Mouse (Mus musculus) MEL (cell line): ENCODE measurements around the gene Rhcg. TPM values are rescaled to one million over a fixed set of nuclear protein-coding genes. Genes with fewer than 3 reads are reported as not detected.

ENCODE experiments used
- DNase-seq: peaks from one replicate; pipeline ENCODE4 v3.0.0; 2011; ENCODE audit warnings: low read depth, low spot score
- H3K27ac ChIP-seq: 2 replicates; pipeline ENCODE4 v1.5.1; 2012; ENCODE audit warnings: low read depth, mild to moderate bottlenecking, control low read depth, low read length, moderate library complexity; ENCODE audit not compliant: control insufficient read depth
- H3K27me3 ChIP-seq, 2 experiments: fragments of 150-350 bp in 1 of 2; sonication (generic) in 1 of 2; 2 replicates each; pipeline ENCODE4 v1.6.1; 2012; ENCODE audit warnings: low read length in 2 of 2, mild to moderate bottlenecking in 2 of 2, improper control_type of control experiment in 1 of 2, moderate library complexity in 1 of 2; ENCODE audit not compliant: insufficient read depth in 2 of 2, control insufficient read depth in 1 of 2
- H3K36me3 ChIP-seq, 2 experiments: 2 replicates each; pipeline ENCODE4 v1.6.1; 2012 to 2014; ENCODE audit warnings: low read length in 2 of 2, improper control_type of control experiment in 1 of 2, inconsistent platforms in 1 of 2, mild to moderate bottlenecking in 1 of 2; ENCODE audit not compliant: insufficient read depth in 2 of 2, control insufficient read depth in 1 of 2
- H3K4me1 ChIP-seq, 2 experiments: fragments of 150-350 bp in 1 of 2; sonication (generic) in 1 of 2; 2 replicates each; pipeline ENCODE4 v1.6.1; 2012; ENCODE audit warnings: low read length in 2 of 2, improper control_type of control experiment in 1 of 2, mild to moderate bottlenecking in 1 of 2; ENCODE audit not compliant: insufficient read depth in 2 of 2, control insufficient read depth in 1 of 2
- H3K4me3 ChIP-seq, 2 experiments: fragments of 150-350 bp in 1 of 2; sonication (generic) in 1 of 2; 2 replicates each; pipeline ENCODE4 v1.5.1; 2012; ENCODE audit warnings: low read depth in 2 of 2, low read length in 2 of 2, mild to moderate bottlenecking in 2 of 2, moderate library complexity in 2 of 2, control low read depth in 1 of 2, improper control_type of control experiment in 1 of 2; ENCODE audit not compliant: control insufficient read depth in 1 of 2, insufficient read depth in 1 of 2
- H3K79me2 ChIP-seq: 2 replicates; pipeline ENCODE4 v1.6.1; 2012; ENCODE audit warnings: mild to moderate bottlenecking, low read length, moderate library complexity; ENCODE audit not compliant: control insufficient read depth, poor library complexity, insufficient read depth
- H3K9ac ChIP-seq: 2 replicates; pipeline ENCODE4 v1.6.1; 2012; ENCODE audit warnings: low read depth, mild to moderate bottlenecking, control low read depth, low read length, moderate library complexity; ENCODE audit not compliant: control insufficient read depth, poor library complexity, severe bottlenecking
- H3K9me3 ChIP-seq: fragments of 150-350 bp; sonication (generic); replicated peaks from 2 replicates; pipeline ENCODE4 v1.6.1; 2012; ENCODE audit warnings: mild to moderate bottlenecking, low read length, improper control_type of control experiment, moderate library complexity; ENCODE audit not compliant: insufficient read depth
- BHLHE40 ChIP-seq: IDR thresholded peaks from 2 replicates; pipeline ENCODE4 v1.6.1; 2012; ENCODE audit warnings: low read depth, mild to moderate bottlenecking, inconsistent platforms, low read length, improper control_type of control experiment, borderline replicate concordance
- CHD1 ChIP-seq: IDR thresholded peaks from 2 replicates; pipeline ENCODE4 v1.6.1; 2012; ENCODE audit warnings: low read depth, mild to moderate bottlenecking, inconsistent platforms, low read length, improper control_type of control experiment
- CHD2 ChIP-seq: IDR thresholded peaks from 2 replicates; pipeline ENCODE4 v1.6.1; 2011; ENCODE audit warnings: low read length, improper control_type of control experiment
- CTCF ChIP-seq, 3 experiments: IDR thresholded peaks in 2 of 3; conservative IDR thresholded peaks in 1 of 3; 2 replicates each; pipeline ENCODE4 v1.5.1; 2011 to 2012; ENCODE audit warnings: low read length in 3 of 3, low read depth in 2 of 3, mild to moderate bottlenecking in 2 of 3, improper control_type of control experiment in 1 of 3, inconsistent platforms in 1 of 3, mixed read lengths in 1 of 3, moderate library complexity in 1 of 3; ENCODE audit not compliant: control insufficient read depth in 1 of 3, insufficient read depth in 1 of 3, poor library complexity in 1 of 3, severe bottlenecking in 1 of 3
- ETS1 ChIP-seq: IDR thresholded peaks from 2 replicates; pipeline ENCODE4 v1.6.1; 2012; ENCODE audit warnings: low read depth, mild to moderate bottlenecking, inconsistent platforms, low read length, improper control_type of control experiment, moderate library complexity
- HCFC1 ChIP-seq: IDR thresholded peaks from 2 replicates; pipeline ENCODE4 v1.6.1; 2012; ENCODE audit warnings: low read depth, mild to moderate bottlenecking, inconsistent platforms, low read length, improper control_type of control experiment, moderate library complexity
- JUND ChIP-seq: IDR thresholded peaks from 2 replicates; pipeline ENCODE4 v1.6.1; 2011; ENCODE audit warnings: low read depth, mild to moderate bottlenecking, improper control_type of control experiment, low read length
- KAT2A ChIP-seq: conservative IDR thresholded peaks from 2 replicates; pipeline ENCODE4 v1.6.1; 2012; ENCODE audit warnings: low read depth, low read length, improper control_type of control experiment, inconsistent platforms
- MAFK ChIP-seq: IDR thresholded peaks from 2 replicates; pipeline ENCODE4 v1.6.1; 2011; ENCODE audit warnings: low read depth, mild to moderate bottlenecking, low read length, improper control_type of control experiment, borderline replicate concordance
- MAX ChIP-seq: IDR thresholded peaks from 2 replicates; pipeline ENCODE4 v1.6.1; 2011; ENCODE audit warnings: low read length, improper control_type of control experiment
- MEF2A ChIP-seq: IDR thresholded peaks from 2 replicates; pipeline ENCODE4 v1.6.1; 2014; ENCODE audit warnings: low read depth, mild to moderate bottlenecking, inconsistent platforms, low read length, improper control_type of control experiment; ENCODE audit not compliant: poor library complexity, insufficient replicate concordance, severe bottlenecking; ENCODE audit errors: extremely low read depth
- MXI1 ChIP-seq: IDR thresholded peaks from 2 replicates; pipeline ENCODE4 v1.6.1; 2011; ENCODE audit warnings: mild to moderate bottlenecking, low read depth, low read length, improper control_type of control experiment
- NELFE ChIP-seq: IDR thresholded peaks from 2 replicates; pipeline ENCODE4 v1.6.1; 2011; ENCODE audit warnings: low read depth, low read length, improper control_type of control experiment
- NRF1 ChIP-seq: IDR thresholded peaks from 2 replicates; pipeline ENCODE4 v1.6.1; 2014; ENCODE audit warnings: low read depth, mild to moderate bottlenecking, inconsistent platforms, low read length, improper control_type of control experiment, moderate library complexity; ENCODE audit not compliant: poor library complexity, insufficient read depth, severe bottlenecking
- POLR2AphosphoS5 ChIP-seq: IDR thresholded peaks from 2 replicates; pipeline ENCODE4 v1.6.1; 2012; ENCODE audit warnings: low read depth, borderline replicate concordance, mild to moderate bottlenecking, inconsistent platforms, low read length, moderate library complexity, mixed read lengths
- SIN3A ChIP-seq: IDR thresholded peaks from 2 replicates; pipeline ENCODE4 v1.6.1; 2012; ENCODE audit warnings: low read length, improper control_type of control experiment, inconsistent platforms
- SMC3 ChIP-seq: IDR thresholded peaks from 2 replicates; pipeline ENCODE4 v1.6.1; 2011; ENCODE audit warnings: low read depth, low read length, improper control_type of control experiment
- UBTF ChIP-seq: IDR thresholded peaks from 2 replicates; pipeline ENCODE4 v1.6.1; 2012; ENCODE audit warnings: low read depth, mild to moderate bottlenecking, inconsistent platforms, low read length, improper control_type of control experiment, moderate library complexity, borderline replicate concordance; ENCODE audit not compliant: insufficient read depth
- USF1 ChIP-seq: IDR thresholded peaks from 2 replicates; pipeline ENCODE4 v1.6.1; 2014; ENCODE audit warnings: low read depth, mild to moderate bottlenecking, inconsistent platforms, low read length, improper control_type of control experiment, moderate library complexity
- ZKSCAN1 ChIP-seq: IDR thresholded peaks from 2 replicates; pipeline ENCODE4 v1.6.1; 2012; ENCODE audit warnings: low read depth, mild to moderate bottlenecking, inconsistent platforms, low read length, improper control_type of control experiment, moderate library complexity
- ZMIZ1 ChIP-seq: IDR thresholded peaks from 2 replicates; pipeline ENCODE4 v1.6.1; 2012; ENCODE audit warnings: low read depth, mild to moderate bottlenecking, inconsistent platforms, low read length, improper control_type of control experiment, moderate library complexity
- polyA plus RNA-seq, 2 experiments: library from polyadenylated mRNA; stranded (reverse) in 1 of 2; unstranded in 1 of 2; fragments of >175 nt in 1 of 2; fragments of >200 nt in 1 of 2; gene quantifications; 2 replicates each; pipeline versions ENCODE4 v1.2.1 to v1.2.4; 2012; ENCODE audit warnings: low replicate concordance in 2 of 2, low read depth in 1 of 2; ENCODE audit not compliant: insufficient read length in 2 of 2, insufficient read depth in 1 of 2, missing spikeins in 1 of 2
- total RNA-seq: library from RNA; depleted of rRNA; stranded (reverse); fragments of 300-350 nt; gene quantifications from 2 replicates; pipeline ENCODE4 v1.2.3, GENCODE M21; 2012

Gene Rhcg
- total and polyA plus RNA-seq, 3 experiments = not detected

GRCm38 (mm10) chr7:79591812-79592731 is 25.4 kb downstream of the Rhcg start:
- Histone ChIP-seq H3K27me3 (peaks cover 2 to 3% of the 10 kb centered on the region in 2 experiments; a peak in 2 of 4 replicates), H3K4me3 (no peak overlapping the region)
- no peak for TF ChIP-seq MEF2A
- TF ChIP-seq CHD2 = no peak
- no peak for TF ChIP-seq CHD1
- TF ChIP-seq HCFC1 = no peak
- no peak for TF ChIP-seq BHLHE40

GRCm38 (mm10) chr7:79590560-79591110 is 26.8 kb downstream of the Rhcg start:
- Histone ChIP-seq H3K27me3 (peaks cover 2 to 3% of the 10 kb centered on the region in 2 experiments; a peak in 2 of 4 replicates), H3K36me3 (no peaks in the 10 kb centered on the region), H3K27ac (no peak overlapping the region), H3K4me3 (no peak overlapping the region), H3K9me3 (no peaks in the 10 kb centered on the region), H3K4me1 (no peaks in the 10 kb centered on the region), H3K79me2 (no peaks in the 10 kb centered on the region), H3K9ac (no peak overlapping the region)
- no peak for DNase-seq
- no peak for TF ChIP-seq HCFC1
- TF ChIP-seq USF1 = no peak

More at GRCm38 (mm10) chr7:79591812-79592731, 25.4 kb downstream of the Rhcg start:
- no peaks in the 10 kb centered on the region for H3K79me2 ChIP-seq
- no peak overlapping the region for H3K27ac ChIP-seq
- no peaks in the 10 kb centered on the region for H3K36me3 ChIP-seq
- H3K9me3 ChIP-seq = no peaks in the 10 kb centered on the region
- no peak overlapping the region for H3K9ac ChIP-seq
- H3K4me1 ChIP-seq = no peaks in the 10 kb centered on the region
- DNase-seq = no peak

GRCm38 (mm10) chr7:79589763-79590559 is 27.5 kb downstream of the Rhcg start:
- Histone ChIP-seq H3K36me3 (no peaks in the 10 kb centered on the region), H3K27me3 (peaks cover 2 to 3% of the 10 kb centered on the region in 2 experiments; a peak in 2 of 4 replicates), H3K9me3 (no peaks in the 10 kb centered on the region), H3K9ac (no peak overlapping the region), H3K27ac (no peak overlapping the region), H3K79me2 (no peaks in the 10 kb centered on the region), H3K4me1 (no peaks in the 10 kb centered on the region), H3K4me3 (no peak overlapping the region)
- DNase-seq = no peak
- no peak for TF ChIP-seq KAT2A
- TF ChIP-seq SIN3A = no peak
- TF ChIP-seq NRF1 = no peak
- no peak for TF ChIP-seq ZKSCAN1
- no peak for TF ChIP-seq ETS1
- TF ChIP-seq MXI1 = no peak
- no peak for TF ChIP-seq POLR2AphosphoS5
- no peak for TF ChIP-seq ZMIZ1
- TF ChIP-seq MEF2A = no peak
- TF ChIP-seq NELFE = no peak
- no peak for TF ChIP-seq JUND
- TF ChIP-seq MAFK = no peak
- no peak for TF ChIP-seq CHD1
- TF ChIP-seq SMC3 = no peak
- TF ChIP-seq UBTF = no peak
- no peak for TF ChIP-seq MAX
- no peak for TF ChIP-seq CTCF (IDR thresholded peaks at IDR 0.05 in 2 of 3, conservative IDR thresholded peaks at IDR 0.05 in 1 of 3; ENCODE audit: control insufficient read depth in 1 of 3, insufficient read depth in 1 of 3, low read depth in 2 of 3, low read length in 3 of 3, poor library complexity in 1 of 3, severe bottlenecking in 1 of 3)
